Mouse (Mus musculus) regulatory T cell (primary cell): ENCODE measurements around the gene Dgkb.

Experiments used
- in situ Hi-C: fragments of 300-600 bp; cut with MboI, MseI; formaldehyde crosslinking; loops from one replicate; pipeline ENCODE4 v1.15.1; 2025; ENCODE audit warnings: high pct_unique_total_duplicates

Dgkb gene

DNA sequence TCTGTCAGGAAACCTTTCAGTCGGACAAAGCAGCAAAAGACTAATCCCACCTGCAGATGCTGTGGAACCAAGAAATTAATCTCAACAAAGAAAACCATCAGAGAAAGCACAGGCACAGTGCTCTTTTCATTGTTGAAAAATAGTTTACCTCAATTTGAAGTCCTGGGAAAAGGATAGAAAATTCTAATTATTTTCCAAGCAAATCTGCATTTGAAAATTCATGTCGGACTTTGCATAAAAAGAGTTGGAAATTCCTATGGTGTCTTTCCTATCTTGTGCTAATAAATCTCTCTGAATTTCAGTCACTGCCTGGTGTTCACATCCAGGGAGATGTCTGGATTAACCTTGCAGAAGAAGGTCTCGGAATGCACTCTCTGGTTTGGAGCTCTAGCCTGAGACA is at the start of gene Dgkb:
Gene Dgkb, plus strand, starts transcription at position 301 of the 400 bp plus-strand sequence.
- in situ Hi-C loops, result no loop called here

DNA sequence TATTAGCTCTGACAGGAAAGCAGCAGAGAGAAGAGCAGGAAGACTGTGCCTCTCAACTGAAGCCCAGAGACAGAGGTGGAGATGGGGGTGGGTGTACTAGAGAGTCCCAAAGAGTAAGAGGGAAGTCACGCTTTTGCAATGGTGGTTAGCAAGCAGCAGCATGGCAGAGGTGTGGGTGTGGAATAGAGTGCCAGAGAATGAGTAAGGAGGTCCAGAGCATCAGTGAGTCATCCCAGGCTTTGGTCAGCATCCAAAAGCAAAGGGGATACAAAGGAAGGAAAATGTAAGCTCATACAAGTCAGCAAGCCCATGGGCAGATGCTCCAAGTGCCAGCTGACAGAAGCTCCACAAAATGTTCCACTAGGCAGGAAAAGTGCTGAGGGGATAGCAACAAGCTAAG is 47.7 kb upstream of the Dgkb start:
- in situ Hi-C loops, result loop anchor here (25.0 kb wide), 1 partner anchor 1717 kb away; no protein-coding TSS in a partner anchor

DNA sequence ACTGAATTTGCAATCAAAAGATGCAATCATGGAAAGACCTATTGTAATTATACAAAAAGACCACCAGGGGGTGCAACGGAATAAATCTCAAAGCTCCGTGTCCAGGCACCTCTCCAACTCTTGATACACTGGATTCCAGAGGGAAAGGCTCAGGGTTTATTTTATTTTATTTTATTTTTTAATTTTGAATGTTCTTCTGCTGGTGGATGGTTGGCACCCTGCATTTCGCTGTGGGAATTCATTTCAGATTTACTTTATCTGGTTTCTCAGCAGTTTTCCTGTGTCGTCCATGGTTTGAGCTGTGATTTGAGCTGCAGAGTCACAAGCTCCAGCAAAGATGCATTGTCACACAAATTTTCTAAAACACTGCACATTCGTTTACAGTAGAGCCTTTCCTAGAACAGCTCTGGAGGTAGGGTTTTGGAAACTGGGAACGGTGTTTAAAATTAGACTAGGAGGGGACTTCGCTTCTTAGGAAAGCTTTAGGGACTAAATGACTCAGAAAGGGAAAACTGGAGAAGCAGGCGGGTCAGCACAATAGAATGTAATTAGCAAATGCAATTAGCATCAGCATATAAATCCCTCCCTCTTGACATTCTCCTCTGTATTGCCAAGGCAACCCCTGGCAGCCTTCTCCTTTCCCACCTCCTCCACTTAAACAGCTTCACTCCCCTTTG is 43.7 kb upstream of the Dgkb start:
- in situ Hi-C loops, result loop anchor here (25.0 kb wide), 1 partner anchor 1713 kb away; no protein-coding TSS in a partner anchor

DNA sequence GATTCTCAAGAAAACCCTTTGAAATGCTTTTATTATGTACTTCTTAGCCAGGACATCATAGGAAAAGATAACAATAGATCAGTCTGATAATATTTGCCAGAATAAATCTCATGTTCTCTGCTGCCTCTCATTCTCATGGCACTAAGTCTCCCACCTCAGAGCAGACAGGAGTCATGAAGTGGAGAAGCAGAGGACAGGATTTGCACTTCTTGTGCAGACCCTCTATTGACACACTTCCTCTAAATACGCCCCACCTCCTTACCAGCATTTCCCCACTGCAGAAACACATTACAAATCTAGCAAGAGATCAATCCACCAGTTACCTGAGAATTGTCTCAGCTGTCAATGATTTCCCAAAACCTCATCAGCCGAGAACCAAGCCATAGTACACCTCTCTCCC is 42.9 kb upstream of the Dgkb start:
- in situ Hi-C loops, result loop anchor here (25.0 kb wide), 1 partner anchor 1713 kb away; no protein-coding TSS in a partner anchor

DNA sequence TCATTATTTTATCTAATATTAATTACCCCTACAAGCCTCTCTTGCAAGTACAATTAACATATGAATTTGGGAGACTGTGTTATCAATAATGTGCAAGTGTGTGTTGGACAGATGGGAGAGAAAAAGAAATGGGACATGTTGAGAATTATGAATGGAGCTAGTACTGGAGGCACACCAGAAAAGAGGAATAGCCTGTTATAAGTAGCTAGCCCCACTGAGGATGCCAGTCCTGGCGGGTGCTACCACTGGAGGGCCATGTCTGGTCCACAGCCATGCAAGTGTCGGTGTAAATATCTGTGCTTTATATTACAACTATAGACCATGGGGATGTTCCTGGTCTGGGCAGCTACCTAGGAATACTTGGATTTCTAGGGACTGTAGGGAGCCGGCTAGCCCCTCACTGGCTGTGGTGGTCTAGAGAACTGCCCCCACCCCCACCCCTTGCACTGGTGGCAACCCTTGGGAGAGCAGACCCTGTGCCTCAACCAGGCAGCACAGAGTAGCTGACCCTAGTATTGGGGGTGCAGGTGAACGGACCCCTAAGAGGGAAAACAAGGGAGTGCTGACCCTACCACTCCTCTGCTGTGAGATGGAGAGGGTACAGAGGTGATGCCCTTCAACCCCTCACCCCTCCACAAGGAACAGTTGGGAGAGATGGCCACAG is 21.1 kb upstream of the Dgkb start:
- in situ Hi-C loops, result no loop called here

DNA sequence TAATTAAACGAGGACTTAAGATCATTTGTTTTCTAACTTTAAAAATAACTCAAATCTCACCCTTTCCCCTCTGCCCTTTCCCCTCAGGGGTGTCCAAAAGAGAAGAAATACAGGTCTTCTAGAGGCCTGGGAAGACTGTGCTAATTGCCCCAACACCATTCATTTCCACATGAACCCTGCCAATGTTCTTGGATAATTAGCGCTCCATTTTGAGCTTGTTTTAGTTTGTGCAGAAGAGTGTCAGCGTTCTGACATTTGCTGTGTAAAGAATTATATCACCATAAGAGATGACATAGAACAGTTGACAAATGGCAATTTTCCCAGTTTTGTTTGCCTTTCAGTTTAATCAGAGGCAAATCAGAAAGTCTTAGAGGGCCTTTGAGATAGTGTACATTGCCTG is 3.4 kb upstream of the Dgkb start:
- in situ Hi-C loops, result no loop called here

DNA sequence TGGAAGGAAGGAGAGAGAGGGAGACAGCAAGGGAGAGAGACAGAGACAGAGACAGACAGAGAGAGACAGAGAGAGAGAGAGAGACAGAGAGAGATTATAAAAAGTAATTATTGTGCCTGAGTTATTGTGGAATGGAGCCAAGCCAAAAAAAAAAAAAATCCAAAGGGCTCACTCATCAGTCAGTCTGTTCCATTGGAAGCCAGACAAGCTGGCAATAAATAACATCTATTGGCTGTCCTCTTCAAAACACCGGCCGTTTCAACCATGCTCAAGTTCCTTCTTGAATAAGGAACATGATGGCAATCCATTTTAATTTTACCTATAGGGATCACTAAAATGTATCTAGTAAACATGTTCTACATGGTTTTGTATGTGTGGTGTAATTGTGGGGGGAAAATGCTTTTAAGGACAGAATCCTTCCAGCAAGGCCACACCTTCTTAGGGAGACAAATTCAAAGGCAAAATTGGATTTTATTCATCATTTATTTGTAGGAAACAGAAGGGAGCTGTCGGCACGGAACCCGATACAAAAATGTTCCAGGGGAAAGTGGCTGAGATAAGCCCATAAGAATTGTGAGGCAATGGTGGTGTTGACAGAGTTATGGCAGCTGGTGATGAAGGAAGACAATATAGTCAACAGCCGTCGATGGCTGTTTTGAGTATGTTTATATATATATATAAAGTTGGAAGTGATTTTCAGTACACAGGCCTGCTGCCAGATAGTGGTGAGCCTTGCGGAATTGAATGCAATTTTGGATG is 3.7 kb downstream of the Dgkb start:
- in situ Hi-C loops, result no loop called here

DNA sequence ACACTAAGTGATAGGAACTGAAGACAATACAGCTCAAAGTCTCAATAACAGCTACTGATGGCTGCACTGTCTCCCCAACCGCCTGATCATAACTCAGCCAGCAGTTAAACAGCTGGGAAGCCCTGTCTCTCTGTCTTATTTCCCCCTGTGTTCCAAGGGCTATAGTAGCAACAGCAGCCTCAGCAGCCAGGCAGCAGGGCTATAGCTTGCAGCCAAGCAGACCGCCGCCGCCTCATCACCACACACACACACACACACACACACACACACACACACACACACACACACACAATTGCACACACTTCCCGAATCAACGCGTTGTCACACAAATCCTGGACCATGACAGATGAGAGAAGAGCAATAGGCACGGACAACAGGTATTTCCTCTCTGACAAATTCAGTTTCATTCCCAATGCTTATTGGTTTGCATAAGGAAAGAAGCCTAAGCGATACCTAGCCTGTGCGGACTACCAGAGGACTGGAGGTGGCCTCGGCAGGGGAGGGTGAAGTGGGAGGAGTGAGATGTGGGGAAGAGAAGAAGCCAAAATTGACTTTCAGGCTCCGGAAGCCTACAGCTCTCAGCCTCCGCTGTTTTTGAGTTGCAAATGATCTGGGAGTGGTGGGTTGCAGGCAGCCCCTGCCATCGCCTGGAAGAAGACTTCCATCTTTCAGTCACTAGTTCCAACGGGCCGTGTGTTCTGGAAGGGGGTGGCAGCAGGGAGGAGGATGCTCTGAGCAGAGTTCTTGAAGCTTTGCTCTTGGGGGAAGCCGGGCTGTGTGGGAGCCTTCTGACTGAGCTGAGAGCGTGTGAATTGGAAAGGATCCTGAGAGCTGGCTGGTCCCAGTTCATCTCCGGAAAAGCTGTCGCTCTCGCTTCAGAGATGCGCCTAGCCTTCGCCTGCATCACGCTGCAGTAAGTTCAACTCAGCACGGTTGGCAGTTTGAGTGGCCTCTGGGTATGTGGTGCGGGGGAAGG is 62.8 kb downstream of the Dgkb start:
- in situ Hi-C loops, result no loop called here

DNA sequence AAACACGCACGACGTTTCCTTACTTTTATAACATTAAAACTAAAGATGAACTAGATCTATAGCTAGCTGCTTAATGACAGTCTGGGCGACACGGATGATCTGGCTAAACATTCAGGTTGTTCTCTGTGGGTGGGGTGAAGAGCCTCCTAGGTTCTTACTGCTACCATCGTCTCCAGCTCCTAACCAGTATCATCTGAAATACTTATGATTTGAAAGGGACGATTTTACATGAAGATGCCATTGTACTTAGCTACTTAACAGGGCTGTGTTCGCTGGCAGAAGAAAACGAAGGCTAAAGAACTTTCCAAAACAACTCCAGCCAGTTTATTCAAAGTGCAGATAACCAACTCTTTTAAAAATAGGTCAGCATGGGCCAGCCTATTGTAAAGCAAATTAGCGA is 63.9 kb downstream of the Dgkb start:
- in situ Hi-C loops, result no loop called here

DNA sequence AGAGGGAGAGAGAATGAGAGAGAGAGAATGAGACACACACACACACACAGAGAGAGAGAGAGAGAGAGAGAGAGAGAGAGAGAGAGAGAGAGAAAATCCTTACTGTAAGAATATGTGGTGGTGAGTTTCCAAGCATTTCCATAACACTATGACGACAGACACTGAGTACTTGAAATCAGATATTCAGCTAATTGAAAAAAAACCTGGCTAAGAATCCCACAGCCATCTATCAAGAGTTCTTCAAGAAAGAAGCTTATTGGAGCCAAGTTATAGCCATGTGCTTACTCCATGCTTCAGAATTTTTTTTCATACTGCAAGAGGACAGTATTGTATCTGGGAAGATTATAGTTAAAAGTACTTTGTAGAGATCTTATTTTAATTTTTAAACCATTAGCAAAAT is 65.3 kb downstream of the Dgkb start:
- in situ Hi-C loops, result no loop called here

DNA sequence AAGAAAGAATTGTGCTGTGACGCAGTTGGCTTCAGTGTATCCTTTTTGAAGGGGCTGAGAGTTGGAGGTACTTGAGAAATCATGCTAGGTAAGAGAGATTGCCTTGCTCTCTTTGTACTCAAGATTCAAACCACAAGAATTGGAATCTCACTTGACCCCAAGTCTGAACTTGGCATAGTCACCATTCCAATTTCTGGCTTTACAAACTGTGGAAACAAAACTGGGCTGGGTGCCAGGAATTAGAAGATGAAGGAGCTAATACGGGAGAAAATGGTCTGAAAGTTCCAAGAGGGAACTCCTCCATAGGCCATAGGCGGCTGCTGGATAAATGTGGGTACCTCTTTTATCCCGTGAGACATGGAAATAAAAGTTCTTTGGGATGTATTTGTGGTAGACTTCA is 66.3 kb downstream of the Dgkb start:
- in situ Hi-C loops, result no loop called here

DNA sequence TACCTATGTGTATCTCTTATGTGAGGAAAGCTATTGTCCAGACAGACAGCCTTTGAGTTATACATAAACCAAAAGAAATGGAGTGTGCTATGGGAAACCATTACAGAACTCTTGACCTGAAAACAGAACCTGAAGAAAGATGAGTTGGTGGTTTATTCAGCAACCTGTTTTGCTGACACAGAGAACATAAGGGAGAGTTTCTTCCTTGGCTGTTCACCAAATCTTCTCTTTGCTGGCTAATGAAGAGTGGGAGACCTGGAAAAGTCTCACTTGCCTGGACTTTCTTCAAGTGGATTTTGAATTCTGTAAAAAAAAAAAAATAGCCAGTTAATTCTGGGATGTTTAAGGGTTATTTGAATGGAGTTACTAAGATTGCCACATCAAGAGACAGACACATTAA is 71.1 kb downstream of the Dgkb start:
- in situ Hi-C loops, result no loop called here

DNA sequence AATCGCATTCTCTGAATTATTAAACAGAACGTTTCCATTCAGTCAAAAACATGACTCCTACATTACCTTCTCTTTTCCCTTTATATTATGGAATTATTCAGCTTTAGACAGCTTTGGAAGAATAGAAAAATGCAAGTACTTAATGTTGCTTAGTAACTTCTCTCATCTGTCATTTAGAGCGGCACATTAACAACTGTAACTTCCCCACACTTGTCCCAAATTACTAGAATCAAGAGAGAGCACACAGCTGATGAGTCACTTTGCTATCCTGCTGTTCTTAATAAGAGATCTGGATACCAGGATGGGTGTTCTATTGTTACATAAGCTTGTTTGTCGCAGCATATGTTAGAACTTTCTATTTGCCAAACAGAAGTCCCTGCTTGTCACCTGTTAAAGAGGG is 71.9 kb downstream of the Dgkb start:
- in situ Hi-C loops, result no loop called here

DNA sequence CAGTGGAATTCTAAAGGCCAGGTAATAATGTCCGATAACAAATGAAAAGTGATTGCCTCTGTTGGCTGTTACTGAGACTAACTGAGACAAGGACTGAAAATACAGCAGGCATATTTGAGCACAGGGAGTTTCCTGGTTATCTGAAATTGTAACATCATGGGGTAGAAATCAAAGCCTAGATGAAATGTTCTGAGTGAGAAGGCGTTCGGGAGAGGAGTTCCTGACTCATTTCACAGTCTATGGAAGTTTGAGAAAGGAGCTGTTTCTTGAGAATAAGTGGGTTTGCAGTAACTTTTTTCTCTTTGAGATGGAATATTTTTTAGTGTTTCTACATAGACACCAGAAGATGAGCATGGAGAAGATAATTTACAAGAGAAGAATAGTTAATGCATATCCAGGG is 73.8 kb downstream of the Dgkb start:
- in situ Hi-C loops, result no loop called here

DNA sequence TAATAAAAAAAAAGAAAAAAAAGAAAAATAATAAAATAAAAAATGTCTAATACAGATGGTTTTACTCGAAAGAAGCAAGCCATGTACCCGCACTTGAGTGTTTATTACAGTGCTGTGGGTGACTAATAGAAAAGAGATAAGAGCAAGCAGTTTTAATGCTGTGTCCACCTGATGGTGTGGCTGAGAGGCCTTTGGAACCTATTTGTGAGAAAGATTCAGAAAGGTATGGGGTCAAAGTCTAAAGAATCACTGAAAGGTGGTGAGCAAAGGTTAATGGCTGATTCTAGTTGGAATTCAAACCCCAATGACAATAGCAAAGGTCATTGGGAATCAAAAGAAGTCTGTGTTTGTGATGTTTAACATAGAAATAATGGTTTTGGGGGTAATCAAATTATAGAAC is 124.6 kb downstream of the Dgkb start:
- in situ Hi-C loops, result no loop called here

DNA sequence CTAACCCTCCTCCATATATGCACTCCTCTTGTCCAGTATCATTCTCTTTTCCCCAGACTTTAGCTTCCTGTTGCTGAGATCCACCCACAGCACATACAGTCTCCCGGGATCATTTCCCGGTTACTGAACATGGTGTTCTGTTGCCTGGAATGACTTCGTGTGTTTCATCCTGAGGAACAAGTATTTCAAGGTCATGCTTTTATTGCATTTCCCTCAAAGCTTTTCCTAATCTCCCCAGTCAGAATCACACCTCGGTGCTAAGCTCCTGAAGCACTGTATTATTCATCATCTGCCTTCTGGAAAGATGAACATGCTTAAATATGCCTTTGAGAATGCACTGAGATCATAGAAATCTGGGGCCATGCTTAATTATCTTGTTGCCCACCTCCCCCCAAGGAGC is 138.7 kb downstream of the Dgkb start:
- in situ Hi-C loops, result no loop called here

DNA sequence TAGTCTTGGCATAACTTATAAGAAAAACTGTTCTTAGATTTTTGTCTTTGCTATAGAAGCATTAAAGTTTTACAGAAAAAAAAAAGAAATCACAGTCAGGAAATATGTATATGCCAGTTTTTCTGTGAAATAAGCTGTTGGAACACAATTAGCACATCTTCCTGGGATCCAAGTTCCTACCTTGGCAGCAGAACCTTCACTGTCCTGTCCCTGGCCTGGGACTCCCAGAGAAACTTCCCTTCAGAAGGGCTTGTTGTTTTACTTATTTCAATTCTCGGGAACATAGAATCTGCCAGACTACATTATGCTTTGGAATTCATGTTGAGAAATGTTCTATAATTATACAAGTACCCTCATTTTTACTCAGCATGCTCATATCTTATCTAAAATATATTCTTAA is 154.0 kb downstream of the Dgkb start:
- in situ Hi-C loops, result no loop called here

DNA sequence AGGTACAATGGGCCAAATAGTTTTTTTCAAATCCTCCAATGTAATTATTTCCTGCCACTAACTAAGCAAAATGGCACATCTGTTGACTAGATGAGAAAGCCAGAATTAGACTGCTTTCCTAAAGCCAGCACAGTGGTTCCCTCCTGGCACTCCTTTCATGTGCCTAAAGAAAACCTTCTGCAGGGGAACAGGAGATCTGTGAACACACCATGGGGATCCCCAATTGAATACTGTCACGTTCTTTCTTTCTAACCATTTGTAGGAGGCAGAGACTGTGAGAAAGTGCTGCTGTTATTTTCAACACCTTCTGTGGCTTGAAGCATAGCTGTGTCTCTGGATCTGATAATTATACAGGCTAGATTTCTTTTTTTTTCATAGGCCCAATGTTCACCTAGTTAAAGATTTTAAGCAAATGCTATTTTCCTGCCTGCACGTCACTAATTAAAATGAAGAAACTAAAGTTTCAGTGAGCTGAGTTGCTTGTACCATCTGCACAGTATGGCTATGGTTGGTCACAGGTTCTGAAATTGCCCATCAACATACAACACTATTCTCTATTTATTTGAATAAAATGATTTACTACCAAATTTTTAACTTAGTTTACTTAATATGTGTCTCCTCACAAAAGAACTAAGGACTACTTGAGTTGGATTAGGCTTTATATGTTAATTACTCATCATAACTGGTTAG is 161.1 kb downstream of the Dgkb start:
- in situ Hi-C loops, result no loop called here

DNA sequence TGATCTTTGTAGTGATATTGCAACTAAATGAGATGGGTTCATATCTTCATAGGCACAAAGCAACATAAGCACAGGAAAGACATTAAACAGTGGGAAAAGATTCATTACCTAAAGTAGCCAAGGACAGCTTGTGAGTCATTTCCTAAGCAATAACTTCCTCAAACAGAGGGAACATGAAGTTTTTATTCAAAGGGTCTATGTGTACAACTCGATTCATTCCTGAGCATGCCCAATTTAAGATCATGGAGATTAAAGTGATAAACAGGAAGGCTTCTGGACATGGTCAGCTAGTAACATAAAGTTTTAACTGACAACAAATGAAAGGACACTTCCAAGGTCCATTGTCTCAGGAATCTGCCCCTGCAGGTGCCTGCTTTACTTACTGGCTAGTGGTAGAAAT is 167.8 kb downstream of the Dgkb start:
- in situ Hi-C loops, result no loop called here

DNA sequence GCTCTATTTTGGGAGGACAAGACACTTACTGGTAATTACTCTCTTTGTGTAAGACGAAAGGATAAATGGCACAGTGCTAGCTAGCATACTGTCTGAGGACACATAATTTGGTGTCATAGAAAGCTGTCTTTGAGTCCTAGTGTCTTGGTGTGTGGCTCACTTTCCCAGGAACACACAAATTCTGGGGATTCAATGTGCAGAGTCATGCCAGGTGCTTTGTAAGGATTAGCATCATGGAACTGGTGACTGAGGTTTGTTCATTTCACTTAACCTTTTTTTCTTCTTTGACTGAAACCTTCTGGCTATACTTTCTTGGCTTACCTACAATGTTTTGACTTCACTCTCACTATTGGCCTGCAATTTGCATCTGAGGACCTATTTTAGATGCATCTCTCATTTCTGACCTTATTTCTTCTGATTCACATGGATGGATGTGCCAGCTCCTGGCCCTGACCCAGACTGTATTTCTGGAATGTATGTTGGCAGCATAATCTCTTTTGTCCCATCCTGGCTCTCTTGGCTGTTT is 170.6 kb downstream of the Dgkb start:
- in situ Hi-C loops, result no loop called here

DNA sequence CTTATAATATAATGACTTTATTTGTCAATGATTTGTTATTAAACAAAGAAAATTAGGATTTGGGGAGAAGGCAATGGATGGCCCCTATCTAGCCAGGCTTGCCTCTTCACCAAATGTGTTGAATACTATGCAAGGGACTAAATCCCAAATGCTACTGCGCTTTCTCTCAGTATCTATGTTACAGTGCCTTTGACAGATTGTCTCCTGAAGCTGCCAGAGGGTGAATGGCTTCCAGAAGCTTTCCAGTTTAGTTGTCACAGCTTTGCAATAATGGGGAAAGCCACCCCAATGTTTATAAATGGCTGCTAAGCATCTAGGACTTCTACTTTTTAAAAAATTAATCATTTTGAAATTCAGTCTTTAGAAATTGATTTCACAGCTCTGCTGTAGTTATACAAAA is 175.7 kb downstream of the Dgkb start:
- in situ Hi-C loops, result no loop called here
